Mouse (Mus musculus) urinary bladder, postnatal 4 days (tissue): ENCODE results near the gene Myof.

Experiments used
- DNase-seq, 2 experiments: peaks; one replicate each; pipeline ENCODE4 v3.0.0; 2021 to 2022; ENCODE audit warnings: low spot score in 2 of 2

Gene Myof

GRCm38 (mm10) chr19:38043281-38043981, at the start of gene Myof:
Gene Myof (minus strand): TSS chr19:38043577.
- peak; percentile 74 to 77 for DNase-seq

DNA sequence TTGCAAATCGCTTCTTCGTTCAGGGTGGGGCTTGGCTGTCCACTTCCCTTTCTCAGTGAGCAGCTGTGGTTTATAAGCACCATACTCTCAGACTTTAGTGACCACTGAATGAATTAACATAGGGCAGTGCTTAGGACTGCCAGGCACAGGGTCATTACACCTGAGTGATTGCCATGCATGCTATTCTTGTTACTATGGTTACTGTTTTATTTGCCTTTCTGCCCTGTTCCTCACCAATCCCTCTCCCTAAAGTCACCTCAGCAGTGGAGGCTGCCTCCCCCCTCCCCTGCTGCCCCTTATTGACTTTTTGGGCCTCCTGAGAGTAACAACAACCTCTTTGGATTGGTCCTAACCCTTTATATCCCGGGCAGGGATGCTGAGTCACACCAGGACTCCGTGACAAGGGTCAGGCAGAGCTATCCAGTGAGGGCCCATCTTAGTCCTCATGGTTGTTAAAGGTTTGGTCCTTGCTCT, 48.2 kb upstream of the Myof start:
- no peak for DNase-seq

GRCm38 (mm10) chr19:38089358-38089757, 46.0 kb upstream of the Myof start:
- DNase-seq, result no peak

- DNase-seq, result peak; percentile 48 to 65
Measured at GRCm38 (mm10) chr19:38086948-38087551, 43.7 kb upstream of the Myof start.

DNA sequence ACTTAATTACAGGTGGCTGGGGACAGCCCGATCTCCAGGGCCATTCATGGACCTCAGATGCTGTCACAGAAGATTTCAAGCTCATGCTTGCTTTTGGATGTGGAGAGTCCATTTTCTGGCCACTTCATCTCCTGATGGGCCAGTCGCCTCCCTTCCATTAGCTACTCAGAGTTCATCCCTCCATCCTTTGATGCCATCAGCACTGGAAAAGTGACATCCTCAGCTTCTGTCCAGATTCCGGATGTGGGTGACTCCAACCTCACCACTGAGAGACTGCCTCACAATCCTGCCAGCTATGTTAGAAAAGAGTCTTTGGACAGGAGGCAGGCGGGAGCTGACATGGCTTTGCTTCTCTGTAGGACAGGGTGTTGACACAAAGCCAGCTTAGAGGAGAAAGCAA, 42.5 kb upstream of the Myof start:
- no peak for DNase-seq

DNA sequence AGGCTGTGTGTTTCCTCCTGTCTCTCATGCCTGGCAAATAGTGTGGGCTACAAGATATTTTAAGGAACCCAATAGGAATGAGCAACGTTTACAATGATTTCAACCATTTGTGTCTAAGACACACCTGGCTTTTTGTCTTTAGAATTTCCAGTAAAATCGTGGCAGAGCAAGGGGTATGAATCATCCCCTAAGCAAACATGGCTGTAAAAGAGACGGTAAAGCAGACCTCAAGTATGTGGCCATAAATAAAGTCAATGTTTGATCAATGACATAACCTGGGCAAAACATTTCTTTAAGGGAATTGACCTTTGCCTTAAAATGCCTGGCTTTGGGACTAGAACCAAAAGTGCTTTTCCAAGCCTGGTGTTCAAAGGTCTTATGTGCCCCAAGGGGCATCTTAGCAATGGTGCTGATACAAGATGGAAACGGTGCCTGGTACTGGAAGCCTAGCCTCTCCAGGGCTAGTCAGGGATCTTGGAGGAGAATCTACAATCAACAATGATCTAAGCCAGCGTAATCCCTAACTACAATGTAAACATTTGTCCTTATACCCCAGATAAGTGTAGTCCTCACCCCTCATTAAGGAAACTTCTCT, 39.7 kb upstream of the Myof start:
- DNase-seq, result no peak

DNA sequence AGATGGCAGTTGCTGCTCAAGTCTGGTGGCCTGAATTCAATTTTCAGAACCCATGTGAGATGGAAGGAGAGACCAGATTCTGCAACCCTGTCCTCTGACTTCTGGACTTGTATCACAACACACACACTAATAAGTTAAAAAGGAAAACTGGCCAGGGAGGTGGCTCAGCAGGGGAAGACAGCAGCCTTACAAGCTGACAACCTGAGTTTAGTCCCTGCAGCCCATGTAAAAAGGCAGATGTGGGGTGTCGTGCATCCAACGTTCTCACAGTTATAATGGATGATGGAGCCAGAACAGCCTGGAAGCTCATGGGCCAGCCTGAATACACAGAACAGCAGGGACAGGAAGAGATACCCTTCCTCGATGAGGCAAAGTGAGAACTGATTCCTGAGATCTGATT, 38.0 kb upstream of the Myof start:
- no peak for DNase-seq

GRCm38 (mm10) chr19:38077851-38078540, 34.6 kb upstream of the Myof start:
- DNase-seq, result no peak

DNA sequence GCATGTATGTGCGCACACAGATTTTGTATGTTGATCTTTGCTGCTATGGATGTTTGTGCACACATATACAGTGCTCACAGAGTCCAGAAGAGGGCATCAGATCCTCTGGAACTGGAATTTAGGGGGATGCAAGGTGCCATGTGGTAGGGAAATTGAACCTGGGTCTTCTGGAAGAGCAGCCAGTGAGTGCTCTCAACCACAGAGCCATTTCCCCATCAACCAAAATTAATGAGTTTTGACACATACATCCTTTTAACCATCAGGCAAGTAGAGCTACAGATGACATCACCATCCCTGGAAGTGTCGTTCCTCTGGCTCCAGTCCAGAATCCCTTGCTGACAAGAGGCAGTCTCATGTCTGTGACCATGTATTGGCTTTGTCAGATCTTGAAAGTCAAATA, 32.9 kb upstream of the Myof start:
- no peak for DNase-seq

DNA sequence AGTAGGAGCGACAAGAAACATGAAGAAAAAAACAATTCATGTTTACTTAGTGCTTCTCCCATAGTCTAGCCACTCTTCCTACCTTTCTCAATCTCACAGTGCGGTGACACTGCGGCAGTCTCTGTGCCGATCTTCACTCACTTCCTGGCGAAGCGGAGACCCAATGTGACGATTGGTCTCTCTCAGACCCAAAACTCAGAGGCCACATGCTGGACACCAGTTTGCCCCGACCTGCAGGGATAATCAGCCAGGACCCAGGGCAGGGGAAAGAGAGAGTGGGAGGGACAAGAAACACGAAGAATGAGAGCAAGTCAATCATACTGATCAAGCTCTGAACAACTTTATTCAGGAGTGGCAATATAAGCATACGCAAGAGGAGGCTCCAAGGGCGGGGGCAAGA, 31.7 kb upstream of the Myof start:
- DNase-seq, result no peak

GRCm38 (mm10) chr19:38073226-38073625, 29.8 kb upstream of the Myof start:
- DNase-seq, result no peak

DNA sequence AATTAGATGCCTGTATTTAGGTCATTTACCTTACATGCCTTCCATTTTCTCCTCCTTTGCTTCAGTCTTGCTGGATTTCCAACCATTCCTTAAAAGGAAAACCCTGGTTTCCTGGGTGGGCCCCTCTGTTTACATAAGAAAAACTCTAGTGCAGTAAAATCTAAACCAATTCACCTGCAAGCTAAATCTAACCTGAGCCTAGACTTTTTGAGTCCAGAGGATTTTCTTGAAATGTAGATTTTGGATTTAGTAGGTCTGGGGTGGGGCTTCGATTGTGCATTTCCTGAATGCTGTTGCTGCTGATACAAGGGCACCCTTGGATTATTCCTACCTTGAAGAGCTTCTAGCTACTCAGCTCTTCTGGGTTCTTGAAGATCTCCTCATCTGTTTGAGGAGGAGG, 20.7 kb upstream of the Myof start:
- DNase-seq, result no peak

GRCm38 (mm10) chr19:38063201-38063600, 19.8 kb upstream of the Myof start:
- DNase-seq, result no peak

- DNase-seq, result no peak
Measured at GRCm38 (mm10) chr19:38056931-38057330, 13.6 kb upstream of the Myof start.

GRCm38 (mm10) chr19:38056276-38056675, 12.9 kb upstream of the Myof start:
- DNase-seq, result no peak

DNA sequence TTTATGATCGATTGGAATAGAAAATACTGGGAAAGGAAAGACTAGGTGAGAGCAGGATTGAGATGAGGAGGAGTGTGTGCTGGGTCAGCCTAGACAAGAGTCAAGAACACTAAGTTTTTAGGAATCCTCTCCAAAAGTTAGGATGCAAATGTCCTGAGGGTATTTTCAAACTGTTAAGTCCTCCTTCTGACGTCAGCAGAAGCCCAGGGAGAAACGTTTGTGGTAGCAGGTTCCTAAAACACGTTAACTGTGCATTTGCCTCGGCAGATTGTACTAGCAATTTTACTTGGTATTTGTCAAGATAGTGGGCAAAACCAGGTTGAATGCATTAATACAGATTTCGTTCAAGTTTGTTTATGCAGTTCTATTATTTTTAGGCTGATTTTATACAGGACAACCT, 12.4 kb upstream of the Myof start:
- no peak for DNase-seq

GRCm38 (mm10) chr19:38054720-38055192, 11.4 kb upstream of the Myof start, which contains the start of gene Cep55:
Gene Cep55 (plus strand): TSS chr19:38055011.
- DNase-seq, result peak; percentile 92 to 96

DNA sequence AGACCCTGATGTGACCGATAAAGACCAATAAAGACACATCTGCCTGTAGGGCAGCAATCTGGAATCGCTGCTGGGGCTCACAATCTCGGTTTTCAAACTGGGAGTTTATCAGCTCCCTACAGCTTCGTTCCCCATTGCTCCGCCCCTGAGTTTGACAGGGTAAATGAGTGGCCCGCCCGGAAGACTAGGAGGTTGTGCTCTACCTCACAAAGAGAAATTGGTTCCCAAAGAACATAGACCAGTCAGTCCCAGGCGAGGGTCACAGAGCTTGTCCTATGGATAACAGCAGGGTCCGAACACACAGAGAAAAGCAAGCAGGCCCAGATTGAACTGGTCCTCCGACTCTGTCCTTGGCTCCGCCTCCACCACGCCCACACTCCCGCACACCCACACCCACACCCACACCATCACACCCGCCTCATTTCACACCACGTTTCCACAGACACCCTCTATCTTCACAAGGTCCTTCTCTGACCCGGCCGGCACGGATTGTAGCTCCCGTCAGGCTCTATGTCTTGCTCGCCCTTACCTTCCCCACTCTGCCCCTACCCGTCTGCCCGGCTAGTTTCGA, 10.9 kb upstream of the Myof start:
- peak; percentile 75 to 82 for DNase-seq

DNA sequence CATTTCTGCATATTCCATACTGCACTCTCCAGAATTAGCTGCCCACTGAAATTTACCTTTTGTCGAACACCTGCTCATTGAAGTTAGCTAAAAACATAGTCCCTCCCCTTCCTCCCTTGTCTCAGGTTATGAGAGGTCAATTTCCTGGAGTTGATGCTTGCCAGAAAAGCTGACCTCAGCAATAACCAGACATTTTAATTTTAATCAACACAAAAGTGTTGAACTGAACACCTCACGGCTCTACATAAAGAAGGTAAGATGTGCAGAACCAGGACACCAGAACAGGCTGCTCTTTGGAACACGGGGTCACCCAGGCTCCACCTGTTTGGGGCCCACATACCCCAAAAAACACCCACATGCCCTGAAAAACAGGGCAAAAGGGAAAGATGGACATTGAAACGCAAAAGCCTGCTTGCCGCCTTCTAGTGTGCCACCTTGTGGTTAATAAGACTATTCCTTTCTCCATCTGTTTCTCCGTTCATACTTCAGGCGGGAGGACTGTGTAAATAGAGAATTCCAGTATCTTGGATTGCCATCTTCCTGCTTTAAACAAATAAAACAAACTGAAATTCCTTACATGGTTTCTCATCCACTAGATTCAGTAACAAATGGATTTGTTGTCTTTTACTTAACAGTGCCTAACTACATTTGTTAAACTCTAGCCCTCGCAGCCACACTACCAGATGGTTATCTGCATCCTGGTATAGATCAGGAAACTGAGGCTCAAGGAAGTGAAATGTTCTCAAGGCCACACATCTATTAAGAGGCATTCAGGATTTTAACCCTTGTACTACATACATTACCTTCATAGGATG, 10.1 kb upstream of the Myof start:
- no peak for DNase-seq

DNA sequence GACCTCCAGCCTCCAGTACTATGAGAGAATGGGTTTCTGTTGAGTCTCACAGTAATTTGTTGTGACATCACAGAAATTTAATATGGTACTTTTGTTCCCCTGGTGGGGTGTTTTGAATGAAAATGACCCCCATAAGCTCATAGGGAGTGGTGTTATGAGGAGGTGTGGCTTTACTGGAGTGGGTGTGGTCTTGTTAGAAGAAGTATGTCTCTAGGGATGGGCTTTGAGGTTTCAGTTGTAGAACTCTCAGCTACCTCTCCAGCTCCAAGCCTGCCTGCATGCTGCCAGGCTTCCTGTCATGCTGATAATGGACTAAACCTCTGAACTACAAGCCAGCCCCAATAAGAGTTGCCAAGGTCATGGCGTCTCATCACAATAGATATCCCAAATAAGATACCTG, 6.3 kb upstream of the Myof start:
- DNase-seq, result no peak

DNA sequence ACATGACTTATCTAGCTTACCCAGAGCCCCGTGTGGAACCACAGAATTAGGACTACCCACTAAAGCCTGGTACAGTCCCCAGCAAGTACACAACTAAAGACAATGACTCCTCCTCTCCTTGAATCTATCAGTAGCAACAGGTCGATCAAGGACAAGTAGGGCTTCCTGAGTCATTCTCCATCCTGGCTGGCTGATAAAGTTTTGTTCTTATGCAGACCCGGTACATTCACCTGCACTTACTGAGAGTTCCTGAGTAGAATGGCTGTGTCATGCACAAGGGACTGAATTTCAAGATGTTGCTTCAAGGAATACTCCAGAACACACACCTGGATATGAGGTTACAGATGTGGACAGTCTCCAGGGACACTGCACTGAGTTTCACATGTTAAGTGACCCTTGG, 1.8 kb upstream of the Myof start:
- DNase-seq, result no peak
